Mouse (Mus musculus) gastrocnemius, postnatal 4 days (tissue): ENCODE results near the gene Polr3g. TPM values are rescaled to one million over a fixed set of nuclear protein-coding genes. Genes with fewer than 3 reads are reported as not detected.
"Not testable (repeated sequence)": the region's sequence is repeated elsewhere in the genome, so short reads cannot be mapped to it uniquely, and the experiment has no call there.

ENCODE experiments used
- DNase-seq, 2 experiments: peaks; one replicate each; pipeline ENCODE4 v3.0.0; 2021 to 2022; ENCODE audit warnings: low spot score in 2 of 2, mixed read lengths in 2 of 2
- long read RNA-seq, 2 experiments: library from polyadenylated mRNA; stranded (forward); transcript quantifications; one replicate each; pipeline ENCODE4 v2.0.0; 2021
- total RNA-seq, 2 experiments: library from RNA; stranded (reverse); gene quantifications; 2 replicates each; pipeline ENCODE4 v1.2.3; 2021

The Polr3g gene
- 1 to 10 TPM; 1.8 to 2.5 TPM for total RNA-seq
- long read RNA-seq, experiment 1, partial matches to known transcripts: 0 of 1 reads
- long read RNA-seq, experiment 1, other reads (novel, unspliced or antisense): 1 of 1 reads
- long read RNA-seq, experiment 2: 0 reads

GRCm38 (mm10) chr13:81710775-81711545 lies at the start of gene Polr3g, which contains the start of gene Mblac2:
Gene Polr3g, minus strand, starts transcription at chr13:81711013.
Gene Mblac2, plus strand, starts transcription at chr13:81711341.
- peak; percentile 88 to 96 for DNase-seq

- DNase-seq: peak in 1 of 2 experiments; percentile 24
Observed at GRCm38 (mm10) chr13:81760379-81760778, 49.6 kb upstream of the Polr3g start.

- no peak for DNase-seq
Observed at GRCm38 (mm10) chr13:81757058-81757660, 46.3 kb upstream of the Polr3g start.

GRCm38 (mm10) chr13:81755324-81755723 lies 44.5 kb upstream of the Polr3g start:
- no peak for DNase-seq

- no peak for DNase-seq
Observed at GRCm38 (mm10) chr13:81754878-81755277, 44.1 kb upstream of the Polr3g start.

- DNase-seq: no peak
Observed at GRCm38 (mm10) chr13:81744092-81744396, 33.2 kb upstream of the Polr3g start.

- DNase-seq: no peak
Observed at GRCm38 (mm10) chr13:81743391-81744091, 32.7 kb upstream of the Polr3g start.

- no peak for DNase-seq
Observed at GRCm38 (mm10) chr13:81740898-81741297, 30.1 kb upstream of the Polr3g start.

GRCm38 (mm10) chr13:81736606-81737005 lies 25.8 kb upstream of the Polr3g start:
- DNase-seq: no peak

- DNase-seq: no peak
Observed at GRCm38 (mm10) chr13:81730362-81730761, 19.5 kb upstream of the Polr3g start.

- no peak for DNase-seq
Observed at GRCm38 (mm10) chr13:81729102-81729501, 18.3 kb upstream of the Polr3g start.

GRCm38 (mm10) chr13:81728141-81728540 lies 17.3 kb upstream of the Polr3g start:
- DNase-seq: not testable (repeated sequence)

- DNase-seq: no peak
Observed at GRCm38 (mm10) chr13:81713896-81714295, 3.1 kb upstream of the Polr3g start.

- DNase-seq: peak; percentile 16 to 37
Observed at GRCm38 (mm10) chr13:81711546-81712371, 946 bp upstream of the Polr3g start.

- DNase-seq: no peak
Observed at GRCm38 (mm10) chr13:81710266-81710665, 547 bp downstream of the Polr3g start.

- DNase-seq: no peak
Observed at GRCm38 (mm10) chr13:81709805-81710204, 1.0 kb downstream of the Polr3g start.

- DNase-seq: no peak
Observed at GRCm38 (mm10) chr13:81706311-81706710, 4.5 kb downstream of the Polr3g start.

- DNase-seq: no peak
Observed at GRCm38 (mm10) chr13:81703621-81704020, 7.2 kb downstream of the Polr3g start.

- no peak for DNase-seq
Observed at GRCm38 (mm10) chr13:81703148-81703547, 7.7 kb downstream of the Polr3g start.

GRCm38 (mm10) chr13:81694446-81694845 lies 16.4 kb downstream of the Polr3g start:
- no peak for DNase-seq

GRCm38 (mm10) chr13:81691606-81692005 lies 19.2 kb downstream of the Polr3g start:
- no peak for DNase-seq
